Mouse (Mus musculus) CH12.LX (cell line): ENCODE results near the gene Gm17018.

ENCODE experiments used
- CHD2 ChIP-seq: IDR thresholded peaks from 2 replicates; pipeline ENCODE4 v1.6.1; 2011; ENCODE audit warnings: low read length, improper control_type of control experiment
- CTCF ChIP-seq, 2 experiments: IDR thresholded peaks in 1 of 2; conservative IDR thresholded peaks in 1 of 2; 2 replicates each; pipeline ENCODE4 v1.5.1; 2011 to 2012; ENCODE audit warnings: low read depth in 2 of 2, low read length in 2 of 2, improper control_type of control experiment in 1 of 2, inconsistent platforms in 1 of 2, mild to moderate bottlenecking in 1 of 2, moderate library complexity in 1 of 2
- JUND ChIP-seq: conservative IDR thresholded peaks from 2 replicates; pipeline ENCODE4 v1.6.1; 2011; ENCODE audit warnings: low read depth, low read length, improper control_type of control experiment
- KAT2A ChIP-seq: IDR thresholded peaks from 2 replicates; pipeline ENCODE4 v1.6.1; 2012; ENCODE audit warnings: low read length, improper control_type of control experiment, inconsistent platforms; ENCODE audit not compliant: insufficient replicate concordance
- MAX ChIP-seq: IDR thresholded peaks from 2 replicates; pipeline ENCODE4 v1.6.1; 2011; ENCODE audit warnings: low read length, improper control_type of control experiment
- MAZ ChIP-seq: IDR thresholded peaks from 2 replicates; pipeline ENCODE4 v1.6.1; 2012; ENCODE audit warnings: low read depth, mild to moderate bottlenecking, inconsistent platforms, low read length, improper control_type of control experiment, moderate library complexity
- MYC ChIP-seq: IDR thresholded peaks from 2 replicates; pipeline ENCODE4 v1.6.1; 2011; ENCODE audit warnings: low read depth, mild to moderate bottlenecking, improper control_type of control experiment, low read length
- PAX5 ChIP-seq: IDR thresholded peaks from 2 replicates; pipeline ENCODE4 v1.6.1; 2012; ENCODE audit warnings: low read length, inconsistent platforms, mixed read lengths
- POLR2A ChIP-seq: IDR thresholded peaks from 2 replicates; pipeline ENCODE4 v1.6.1; 2011; ENCODE audit warnings: low read depth, mild to moderate bottlenecking, improper control_type of control experiment, low read length
- POLR2AphosphoS2 ChIP-seq: IDR thresholded peaks from 2 replicates; pipeline ENCODE4 v1.6.1; 2011; ENCODE audit warnings: low read depth, low read length, improper control_type of control experiment
- SIN3A ChIP-seq: IDR thresholded peaks from 2 replicates; pipeline ENCODE4 v1.6.1; 2012; ENCODE audit warnings: low read length, improper control_type of control experiment, inconsistent platforms
- USF2 ChIP-seq: conservative IDR thresholded peaks from 2 replicates; pipeline ENCODE4 v1.6.1; 2011; ENCODE audit warnings: low read depth, low read length, improper control_type of control experiment
- ZNF384 ChIP-seq: IDR thresholded peaks from 2 replicates; pipeline ENCODE4 v1.6.1; 2012; ENCODE audit warnings: low read depth, low read length, improper control_type of control experiment, inconsistent platforms

- TF ChIP-seq MAX: no peak
- TF ChIP-seq PAX5: no peak
- no peak for TF ChIP-seq CTCF (conservative IDR thresholded peaks at IDR 0.05 in 1 of 2, IDR thresholded peaks at IDR 0.05 in 1 of 2; ENCODE audit: low read depth in 2 of 2, low read length in 2 of 2)
- no peak for TF ChIP-seq MYC
- no peak for TF ChIP-seq MAZ
- TF ChIP-seq POLR2A: no peak
- no peak for TF ChIP-seq SIN3A
- TF ChIP-seq ZNF384: no peak
- no peak for TF ChIP-seq JUND
- TF ChIP-seq POLR2AphosphoS2: no peak
- no peak for TF ChIP-seq USF2
- no peak for TF ChIP-seq KAT2A
- TF ChIP-seq CHD2: no peak
Observed at GRCm38 (mm10) chr19:45616214-45616518, 55.8 kb downstream of the Gm17018 start.
